Mouse (Mus musculus) v-Abl transformed pro-B cells (cell line): Measurements from ENCODE around the gene Ppp5c.

Experiments
- in situ Hi-C, 2 experiments: fragments of 400-800 bp; cut with MboI; formaldehyde crosslinking; loops; one replicate each; pipeline ENCODE4 v1.15.1; 2025; ENCODE audit not compliant: unreplicated experiment in 2 of 2

Gene Ppp5c

DNA sequence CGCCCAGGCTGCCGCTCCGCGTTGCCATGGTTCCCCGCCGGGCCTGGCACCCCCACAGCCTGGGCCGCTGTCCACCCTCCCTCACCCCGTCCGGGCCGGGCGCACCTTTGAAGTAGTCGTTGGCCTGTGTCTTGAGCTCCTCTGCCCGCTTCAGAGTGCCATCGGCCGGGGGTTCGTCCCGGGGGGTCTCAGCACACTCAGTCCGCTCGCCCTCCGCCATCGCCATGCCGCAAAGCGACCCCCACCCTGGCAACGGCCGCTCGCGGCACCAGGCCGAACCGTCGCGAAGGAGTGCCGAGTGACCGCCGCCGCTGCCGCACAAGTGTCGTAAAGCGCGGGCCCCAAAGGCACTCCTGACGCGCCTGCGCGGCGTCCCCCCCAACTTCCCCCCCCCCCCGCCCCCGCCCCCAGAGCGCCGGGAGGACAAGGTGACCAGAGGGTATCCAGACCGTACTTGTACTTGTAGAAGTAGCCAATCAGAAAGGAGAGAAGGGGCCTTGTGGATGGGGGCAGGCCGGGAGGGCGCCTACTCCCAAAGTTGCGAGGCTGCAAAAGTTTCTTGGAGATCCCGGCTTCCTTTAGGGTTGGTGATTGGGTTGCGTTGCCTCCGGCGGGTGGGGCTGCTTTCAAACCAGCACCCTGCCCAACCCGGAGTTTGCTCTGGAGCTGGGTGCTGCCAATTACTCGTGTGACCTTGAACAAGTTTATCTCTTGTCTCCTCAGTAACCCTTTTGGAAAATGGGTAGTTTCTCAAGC is at the start of gene Ppp5c:
Gene Ppp5c, minus strand, starts transcription at position 337 of the 756 bp plus-strand sequence.
- in situ Hi-C loops, result no loop called here

DNA sequence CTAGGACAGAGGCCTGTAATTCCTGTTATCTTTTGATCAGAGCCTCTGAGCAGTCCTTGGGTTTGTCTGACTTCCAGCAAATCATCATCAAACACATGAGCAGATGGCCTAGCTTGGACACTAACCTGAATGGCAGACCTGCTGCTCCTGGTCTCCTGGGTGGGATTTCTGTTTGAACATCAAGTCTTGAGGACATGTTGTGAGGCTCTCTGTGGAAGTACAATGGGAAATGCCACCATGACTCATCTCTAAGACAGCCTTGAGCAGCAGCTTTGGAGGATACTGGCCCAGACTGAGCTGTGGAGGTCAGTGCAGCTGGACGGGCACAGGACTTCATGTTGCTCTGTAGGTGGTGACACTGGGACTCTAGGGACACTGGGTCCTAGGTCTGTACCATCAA is 48.8 kb upstream of the Ppp5c start:
- in situ Hi-C loops, result loop anchor here in 1 of 2 experiments (10.0 kb wide), 1 partner anchor 1608 kb away; the partner anchor contains the start of gene Psg20

DNA sequence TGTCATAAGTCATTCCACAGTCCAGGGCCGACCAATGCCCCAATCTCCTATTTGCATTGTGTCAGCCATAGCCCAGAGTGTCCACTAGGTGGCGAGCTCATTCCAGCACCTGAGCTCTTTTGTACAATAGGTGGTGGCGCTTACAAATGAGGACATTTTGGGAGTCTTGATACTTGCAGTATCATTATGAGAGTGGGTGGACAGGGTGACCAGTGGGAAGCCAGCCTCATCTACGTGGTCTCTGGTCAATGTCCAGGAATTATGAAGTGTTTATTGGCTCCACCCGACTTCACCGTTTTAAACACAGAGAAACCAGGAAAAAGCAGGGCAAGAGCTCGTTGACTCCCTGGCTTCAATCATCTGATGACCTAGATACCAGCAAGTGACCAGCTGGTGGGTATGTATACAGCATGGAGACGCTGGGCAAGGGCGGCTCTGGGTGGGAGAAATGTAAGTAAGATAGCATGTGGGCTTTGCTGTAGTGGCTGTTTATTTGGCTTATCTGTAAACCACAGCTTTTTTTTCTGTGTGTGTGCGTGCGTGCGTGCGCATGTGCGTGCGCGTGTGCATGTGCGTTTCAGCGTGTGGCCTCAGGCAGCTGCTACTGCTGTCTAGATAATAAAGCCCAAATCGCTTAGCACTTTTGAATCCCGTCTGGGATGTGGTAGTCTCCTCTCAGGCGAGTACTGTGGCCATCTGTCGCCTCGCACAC is 46.3 kb upstream of the Ppp5c start, which contains the start of gene Psg16:
Gene Psg16, plus strand, starts transcription at position 137 of the 712 bp plus-strand sequence.
- in situ Hi-C loops, result loop anchor here in 1 of 2 experiments (5.0 to 10.0 kb wide), 2 partner anchors 1611 to 1793 kb away; partner anchors contain the start of gene Psg20

DNA sequence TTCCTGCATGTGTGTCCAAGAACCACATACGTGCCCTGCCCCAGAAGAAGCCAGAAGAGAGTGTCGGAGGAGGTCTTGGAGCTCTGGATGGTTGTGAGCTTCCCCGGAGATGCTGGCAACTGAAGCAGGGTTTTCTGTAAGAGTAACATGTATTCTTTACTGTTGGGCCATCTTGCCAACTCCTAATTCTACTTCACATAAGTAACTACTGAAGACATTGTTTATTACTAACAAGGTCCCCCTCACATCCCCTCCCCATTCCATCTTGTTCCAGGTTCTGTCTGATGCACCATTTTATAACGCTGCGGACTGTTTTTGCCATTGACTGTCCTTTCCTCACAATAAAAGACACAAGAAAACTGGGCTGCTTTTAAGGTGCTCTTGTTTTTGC is 45.8 kb upstream of the Ppp5c start:
- in situ Hi-C loops, result loop anchor here in 1 of 2 experiments (5.0 to 10.0 kb wide), 2 partner anchors 1611 to 1794 kb away; partner anchors contain the start of gene Psg20

DNA sequence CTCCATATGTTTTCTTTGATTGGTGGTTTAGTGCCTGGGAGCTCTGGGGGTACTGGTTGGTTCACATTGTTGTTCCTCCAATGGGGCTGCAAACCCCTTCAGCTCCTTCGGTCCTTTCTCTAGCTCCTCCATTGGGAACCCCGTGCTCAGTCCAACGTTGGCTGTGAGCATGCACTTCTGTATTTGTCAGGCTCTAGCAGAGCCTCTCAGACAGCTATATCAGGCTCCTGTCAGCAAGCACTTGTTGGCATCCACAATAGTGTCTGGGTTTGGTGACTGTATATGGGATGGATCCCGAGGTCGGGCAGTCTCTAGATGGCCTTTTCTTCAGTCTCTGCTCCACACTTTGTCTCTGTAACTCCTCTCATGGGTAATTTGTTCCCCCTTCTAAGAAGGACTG is 39.9 kb upstream of the Ppp5c start:
- in situ Hi-C loops, result loop anchor here in 1 of 2 experiments (5.0 kb wide), 1 partner anchor 65 kb away; no protein-coding TSS in a partner anchor

DNA sequence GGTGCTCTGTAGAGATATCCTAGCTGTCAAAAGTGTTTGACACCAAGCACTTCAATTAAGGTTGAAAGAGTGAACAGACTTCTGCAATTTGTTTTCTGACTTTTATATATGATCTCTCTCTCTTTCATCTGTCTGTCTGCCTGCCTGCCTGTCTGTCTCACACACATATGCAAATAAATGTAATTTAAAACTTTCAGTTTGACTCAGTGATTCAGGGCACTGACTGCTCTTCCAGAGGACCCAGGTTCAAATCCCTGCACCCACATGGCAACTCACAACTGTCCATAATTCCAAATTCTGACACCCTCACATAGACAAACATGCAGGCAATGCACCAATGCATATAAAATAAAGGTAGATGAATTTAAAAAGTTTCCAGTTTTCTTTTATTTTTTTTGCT is 39.3 kb upstream of the Ppp5c start:
- in situ Hi-C loops, result loop anchor here in 1 of 2 experiments (5.0 kb wide), 1 partner anchor 65 kb away; no protein-coding TSS in a partner anchor

DNA sequence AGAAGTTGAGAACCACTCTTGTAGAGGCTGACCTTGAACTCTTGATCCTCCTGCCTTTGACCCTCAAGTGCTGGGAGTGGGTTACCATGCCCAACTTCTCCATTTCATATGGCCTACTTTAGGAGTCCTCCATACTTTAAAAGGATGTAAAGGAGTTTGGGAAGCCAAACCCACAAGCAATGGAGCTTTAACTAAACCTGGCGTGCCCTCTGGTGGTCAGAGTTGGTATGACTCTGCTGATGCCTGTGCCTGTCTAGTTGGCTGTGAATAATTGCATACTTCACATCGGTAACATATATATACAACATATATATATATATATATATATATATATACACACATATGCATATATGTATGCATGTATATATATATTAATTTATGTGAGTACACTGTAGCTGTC is 38.7 kb upstream of the Ppp5c start:
- in situ Hi-C loops, result loop anchor here in 1 of 2 experiments (5.0 kb wide), 1 partner anchor 64 kb away; no protein-coding TSS in a partner anchor

DNA sequence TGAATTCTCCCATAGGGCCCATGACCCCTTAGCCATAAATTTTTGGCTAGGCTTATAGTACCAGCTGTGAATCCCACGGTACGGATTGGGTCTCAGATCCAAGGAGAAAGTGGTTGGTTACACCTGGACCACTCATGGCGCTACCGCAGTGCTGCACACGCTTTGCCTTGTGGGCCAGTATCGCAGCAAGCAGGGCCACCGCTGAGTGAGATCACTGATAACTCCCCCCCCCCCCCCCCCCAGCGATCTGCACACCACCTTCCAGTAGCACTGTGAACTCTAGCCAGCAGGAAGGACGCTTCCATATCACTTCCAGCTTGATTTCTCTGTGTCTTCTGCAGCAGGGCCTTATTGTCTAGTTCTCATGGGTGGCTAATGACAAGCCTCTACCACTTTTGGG is 37.9 kb upstream of the Ppp5c start:
- in situ Hi-C loops, result loop anchor here in 1 of 2 experiments (5.0 kb wide), 1 partner anchor 63 kb away; no protein-coding TSS in a partner anchor

DNA sequence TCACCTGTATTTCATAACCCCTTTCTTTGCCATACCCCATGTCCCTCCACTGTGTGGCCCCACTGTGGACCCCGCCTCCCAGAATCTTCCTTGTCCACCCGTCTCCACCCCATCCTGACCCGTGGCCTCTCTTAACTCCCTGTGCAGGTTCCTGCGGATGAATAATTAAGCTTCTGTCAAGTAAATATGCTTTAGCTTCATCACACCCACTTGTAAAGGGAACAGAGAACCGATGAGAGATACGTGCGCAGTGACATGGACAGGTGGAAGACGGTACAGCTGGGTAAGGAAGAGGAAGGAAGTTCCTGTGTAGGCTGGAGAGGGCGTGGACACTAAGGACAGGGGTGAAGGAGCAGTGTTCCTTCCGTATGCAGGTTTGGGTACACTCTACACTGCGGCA is 35.1 kb upstream of the Ppp5c start:
- in situ Hi-C loops, result no loop called here

DNA sequence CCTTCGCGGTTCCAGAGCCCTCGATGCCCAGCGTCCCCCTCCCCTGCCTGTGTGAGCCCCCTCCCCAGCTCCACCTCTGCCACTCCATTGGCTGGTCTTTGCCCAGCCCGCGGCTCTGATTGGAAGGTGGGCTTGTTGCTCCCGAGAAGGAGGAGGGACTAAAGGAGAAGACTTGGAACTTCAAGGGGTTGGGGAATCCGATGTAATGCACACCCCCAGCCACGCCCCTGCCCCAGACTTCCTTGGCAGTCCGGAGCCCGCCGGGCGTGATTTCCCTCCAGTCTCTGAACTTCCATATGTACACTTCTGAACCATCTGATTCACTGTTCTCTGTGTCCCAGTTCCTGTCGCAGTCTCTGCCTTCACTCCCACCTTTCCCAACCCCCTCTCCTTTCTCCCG is 34.7 kb upstream of the Ppp5c start, which contains the start of gene Hif3a:
Gene Hif3a, minus strand, starts transcription at position 39 of the 400 bp plus-strand sequence.
- in situ Hi-C loops, result no loop called here

DNA sequence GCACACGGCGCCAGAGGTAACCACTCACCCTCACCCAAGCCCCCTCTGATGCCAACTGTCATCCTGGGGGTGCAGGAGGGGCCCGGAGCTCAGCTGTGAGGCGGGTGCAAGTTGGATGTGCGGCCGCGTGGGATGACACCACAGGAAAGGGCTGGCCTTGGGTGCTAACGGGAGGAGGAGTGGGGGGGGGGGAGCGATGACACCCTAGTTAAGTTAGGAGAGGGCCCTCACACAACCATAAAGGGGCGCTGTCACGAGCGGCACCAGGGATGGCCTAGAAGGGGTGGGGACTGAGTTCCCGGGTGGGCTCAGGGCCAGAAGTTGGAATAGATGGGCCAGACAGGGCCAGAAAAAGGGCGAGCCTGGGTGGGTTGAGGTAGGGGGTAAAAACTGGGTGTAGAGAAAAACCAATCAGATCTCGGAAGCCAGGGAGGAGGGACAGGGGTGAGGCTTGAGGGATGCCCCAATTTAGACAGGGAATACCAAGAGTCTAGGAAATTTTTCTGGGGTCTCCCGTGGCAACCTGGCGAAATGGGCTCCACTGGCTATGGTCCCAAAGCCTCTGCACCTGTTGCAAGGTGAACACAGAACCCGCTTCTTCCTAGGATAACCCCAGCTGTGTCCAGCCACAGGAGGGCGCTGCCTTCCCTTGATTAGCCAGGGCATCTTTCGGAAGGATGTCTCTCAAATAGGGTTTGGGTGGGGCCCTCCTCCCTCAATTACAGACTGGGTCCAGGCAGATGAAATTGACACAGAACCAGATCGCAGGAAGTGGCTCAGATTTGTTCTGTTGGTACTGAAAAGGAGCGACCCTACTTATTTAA is 33.3 kb upstream of the Ppp5c start:
- in situ Hi-C loops, result no loop called here

DNA sequence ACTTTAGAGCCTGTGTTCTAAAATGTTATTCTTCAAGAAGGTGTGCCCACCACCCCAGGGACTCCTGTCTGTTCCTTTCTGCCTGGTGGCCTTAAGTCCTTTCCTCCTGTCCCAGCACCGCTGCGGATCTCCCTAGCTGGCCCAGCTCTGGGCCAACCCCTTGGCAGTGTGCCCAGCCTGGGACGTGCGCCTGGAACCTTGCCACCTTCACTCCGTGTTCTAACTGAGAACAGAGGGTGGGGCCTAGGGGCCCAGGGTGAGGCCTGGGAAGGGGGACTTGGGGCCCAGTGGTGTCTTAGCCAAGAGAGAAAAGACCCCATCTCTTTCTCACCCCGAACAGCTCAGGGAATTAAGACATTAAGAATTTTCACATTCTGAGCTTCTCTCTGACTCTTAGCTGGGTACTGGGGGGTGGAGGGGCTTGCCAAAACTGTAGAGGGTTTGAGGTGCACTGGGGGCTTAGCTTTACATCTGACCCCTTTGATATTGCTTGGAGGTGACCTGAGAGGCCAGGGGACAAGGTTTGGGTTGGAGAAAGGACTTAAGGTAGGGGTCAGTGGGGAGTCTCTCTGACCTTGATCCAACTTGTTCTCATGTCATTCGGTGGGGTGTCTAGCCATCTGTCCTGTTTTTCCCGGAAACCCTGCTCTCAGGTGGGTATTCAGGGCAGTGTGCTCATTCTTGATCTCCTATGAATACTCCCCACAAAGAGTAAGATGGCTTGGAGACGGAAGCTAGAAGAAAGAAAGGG is 32.5 kb upstream of the Ppp5c start:
- in situ Hi-C loops, result no loop called here

DNA sequence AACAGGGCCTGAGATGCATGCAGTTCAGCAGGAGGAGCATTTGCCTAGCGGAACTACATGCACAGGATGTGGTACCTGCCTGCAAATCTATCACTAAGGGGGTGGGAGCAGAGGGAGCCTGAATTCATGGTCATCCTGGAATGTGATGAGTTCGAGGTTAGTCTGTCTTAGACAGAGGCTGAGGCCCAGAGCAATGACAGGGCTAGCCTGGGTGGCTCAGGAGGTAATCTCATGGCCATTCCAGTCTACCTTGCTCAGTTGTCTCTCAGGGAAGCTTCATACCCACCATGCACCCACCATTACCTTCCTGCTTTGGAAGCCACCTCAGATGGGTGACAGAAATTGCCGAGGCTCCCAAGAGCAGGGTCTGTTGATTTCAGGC is 31.7 kb upstream of the Ppp5c start:
- in situ Hi-C loops, result loop anchor here in 1 of 2 experiments (10.0 kb wide), 1 partner anchor 125 kb away; no protein-coding TSS in a partner anchor

DNA sequence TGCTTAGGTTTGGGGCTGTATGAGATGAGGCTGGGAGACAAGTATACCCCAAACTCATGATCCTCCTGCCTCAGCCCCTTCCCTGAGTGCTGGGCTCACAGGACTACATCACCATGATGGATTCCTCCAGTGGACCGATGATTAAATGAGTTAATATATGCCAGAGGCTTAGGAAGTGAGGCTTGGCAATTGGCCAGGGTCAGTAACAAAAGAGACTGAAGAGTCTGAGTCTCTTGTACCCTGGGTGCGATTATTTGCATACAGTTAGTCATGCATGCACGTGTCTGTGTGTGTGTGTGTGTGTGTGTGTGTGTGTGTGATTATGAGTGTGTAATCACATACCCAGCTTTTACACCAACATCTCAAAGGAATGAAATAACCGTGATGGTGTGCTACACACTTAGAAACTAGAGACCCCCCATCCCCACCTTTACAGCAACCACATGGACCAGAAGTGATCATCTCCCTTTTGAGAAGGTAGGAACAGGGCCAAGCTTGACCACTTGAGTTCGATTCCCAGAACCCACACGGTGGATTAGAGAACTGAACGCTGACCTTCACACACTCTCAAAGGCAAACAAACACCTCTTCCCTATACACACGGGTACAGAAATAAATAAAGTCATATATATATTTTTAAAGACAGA is 31.2 kb upstream of the Ppp5c start:
- in situ Hi-C loops, result loop anchor here in 1 of 2 experiments (10.0 kb wide), 1 partner anchor 124 kb away; no protein-coding TSS in a partner anchor

DNA sequence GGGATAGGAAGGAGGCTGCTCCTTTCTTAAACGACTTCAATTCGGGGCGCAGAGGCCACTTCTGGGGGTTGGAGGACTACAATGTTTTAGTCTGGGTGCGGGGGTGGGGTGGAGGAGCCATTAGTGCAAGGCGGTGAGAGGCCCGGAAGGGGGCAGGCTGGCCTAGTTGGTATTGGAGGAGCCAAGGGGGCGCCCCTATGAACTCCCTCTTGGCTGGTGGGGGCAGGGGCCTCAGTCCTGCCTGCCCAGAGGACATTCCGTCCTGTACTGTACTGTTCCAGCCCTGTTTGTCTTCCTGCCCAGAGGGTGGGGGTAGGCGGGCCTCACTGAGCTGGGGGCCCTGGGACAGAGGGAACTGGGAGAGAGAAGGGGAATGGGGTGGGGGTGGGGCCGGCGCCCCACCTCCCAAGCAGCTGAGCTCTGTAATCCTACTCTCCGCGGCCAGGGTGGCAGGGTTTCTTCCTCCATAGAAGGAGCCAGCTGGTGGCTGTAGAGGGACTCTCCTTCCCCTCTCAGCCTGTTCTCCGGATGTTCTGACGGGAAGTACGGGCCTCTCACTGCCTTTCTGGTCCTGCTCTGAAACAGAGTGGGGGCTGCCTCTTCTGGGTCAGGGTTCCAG is 30.5 kb upstream of the Ppp5c start:
- in situ Hi-C loops, result loop anchor here in 1 of 2 experiments (10.0 kb wide), 1 partner anchor 123 kb away; no protein-coding TSS in a partner anchor

DNA sequence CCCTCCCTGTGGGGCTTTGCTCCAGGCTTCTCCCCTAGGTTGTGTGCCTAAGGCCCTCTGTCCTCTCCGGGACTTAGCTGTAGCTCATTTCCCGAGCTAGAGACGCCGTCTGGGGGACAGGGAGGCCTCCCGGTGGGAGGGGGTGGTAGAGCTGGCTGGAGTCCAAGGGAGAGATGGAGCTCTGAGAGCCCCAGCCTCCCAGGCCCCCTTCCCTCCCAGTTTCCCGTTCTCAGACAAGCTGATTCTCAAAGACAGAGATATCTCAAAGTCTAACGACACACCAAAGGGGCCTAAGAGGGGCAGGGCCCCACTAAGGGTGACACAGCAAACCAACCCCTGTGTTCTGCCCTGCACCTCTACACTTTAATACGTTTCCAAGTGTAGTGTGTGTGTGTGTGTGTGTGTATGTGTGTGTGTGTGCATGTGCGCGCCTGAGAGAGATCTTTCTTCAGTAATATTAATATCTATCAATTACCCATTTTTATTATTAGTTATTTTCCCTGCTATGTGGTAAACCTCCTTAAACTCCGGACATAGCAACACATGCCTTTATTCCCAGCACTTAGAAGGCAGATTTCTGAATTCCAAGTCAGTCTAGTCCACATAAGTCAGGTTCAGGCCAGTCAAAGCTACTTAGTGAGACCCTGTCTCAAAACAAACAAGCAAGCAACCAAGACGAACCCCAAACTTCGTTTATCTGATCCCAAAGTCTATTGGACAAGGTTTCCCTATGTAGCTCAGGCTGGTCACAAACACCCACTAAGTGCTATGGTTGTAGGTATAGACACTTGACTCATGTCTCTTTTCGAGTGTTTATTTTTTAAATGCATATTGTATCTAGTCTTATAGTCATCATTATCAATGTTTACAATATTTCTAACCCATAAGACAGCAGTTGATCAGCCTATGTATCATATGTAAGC is 29.1 kb upstream of the Ppp5c start:
- in situ Hi-C loops, result loop anchor here in 1 of 2 experiments (10.0 kb wide), 1 partner anchor 122 kb away; no protein-coding TSS in a partner anchor

DNA sequence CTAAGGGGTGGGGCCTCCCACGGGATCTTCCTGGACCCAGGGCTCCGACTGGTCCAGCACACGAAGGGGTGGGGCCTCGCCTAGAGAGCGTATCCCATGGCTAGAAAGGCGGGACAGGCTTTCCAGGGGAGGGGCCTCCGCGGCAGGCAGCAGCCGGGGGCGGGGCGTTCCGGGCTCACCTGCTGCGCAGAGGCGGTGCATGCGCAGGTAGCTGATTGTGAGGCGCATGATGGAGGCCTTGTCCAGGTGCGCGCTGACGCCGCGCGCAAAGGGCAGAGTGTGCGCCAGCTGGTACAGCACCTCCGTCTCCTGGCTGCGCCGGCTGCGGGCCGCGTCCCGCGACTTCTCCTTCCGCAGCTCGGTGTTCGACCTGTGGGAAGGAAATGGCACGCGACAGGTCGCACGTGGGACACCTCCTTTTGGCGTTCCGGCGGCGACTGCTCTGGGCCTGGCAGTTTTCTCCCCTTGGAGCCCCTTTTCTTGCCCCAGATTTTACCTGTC is 28.4 kb upstream of the Ppp5c start:
- in situ Hi-C loops, result loop anchor here in 1 of 2 experiments (10.0 kb wide), 1 partner anchor 121 kb away; no protein-coding TSS in a partner anchor
